Mouse (Mus musculus) right cerebral cortex, adult 2 months (tissue): ENCODE data around the gene Rrp8.

ENCODE experiments used
- DNase-seq, 2 experiments: peaks; one replicate each; pipeline ENCODE4 v3.0.0; 2021 to 2022; ENCODE audit warnings: low spot score in 2 of 2

Rrp8 gene

DNA sequence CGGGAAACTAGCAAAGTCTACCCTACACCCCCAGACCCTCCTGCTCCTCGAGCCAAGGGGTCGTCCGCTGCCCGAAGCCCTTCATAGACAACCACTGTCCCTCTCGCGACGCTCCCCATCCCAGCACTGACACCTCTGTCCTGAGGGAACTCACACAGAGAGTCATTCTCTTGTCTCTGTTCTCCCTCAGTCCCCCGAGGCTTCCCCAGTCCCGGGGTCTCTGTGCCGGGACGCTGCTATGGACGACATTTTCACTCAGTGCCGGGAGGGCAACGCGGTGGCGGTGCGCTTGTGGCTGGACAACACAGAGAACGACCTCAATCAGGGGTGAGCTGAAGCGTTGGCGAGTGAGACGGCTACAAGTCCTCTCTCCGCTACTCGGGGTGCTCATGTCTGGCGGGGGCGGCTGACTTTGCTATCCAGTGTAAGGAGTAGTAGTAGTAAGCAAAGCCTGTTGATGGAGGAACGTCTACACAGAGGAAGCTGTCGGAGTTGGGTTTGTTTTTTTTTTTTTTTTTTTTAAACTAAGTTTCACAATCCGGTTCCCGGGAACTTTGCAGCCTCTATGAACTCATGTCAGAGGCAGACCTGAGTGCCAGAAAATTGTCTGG, at the start of gene Rrp8:
Gene Rrp8, minus strand, starts transcription at position 475 of the 611 bp plus-strand sequence.
- peak; percentile 36 to 51 for DNase-seq

DNA sequence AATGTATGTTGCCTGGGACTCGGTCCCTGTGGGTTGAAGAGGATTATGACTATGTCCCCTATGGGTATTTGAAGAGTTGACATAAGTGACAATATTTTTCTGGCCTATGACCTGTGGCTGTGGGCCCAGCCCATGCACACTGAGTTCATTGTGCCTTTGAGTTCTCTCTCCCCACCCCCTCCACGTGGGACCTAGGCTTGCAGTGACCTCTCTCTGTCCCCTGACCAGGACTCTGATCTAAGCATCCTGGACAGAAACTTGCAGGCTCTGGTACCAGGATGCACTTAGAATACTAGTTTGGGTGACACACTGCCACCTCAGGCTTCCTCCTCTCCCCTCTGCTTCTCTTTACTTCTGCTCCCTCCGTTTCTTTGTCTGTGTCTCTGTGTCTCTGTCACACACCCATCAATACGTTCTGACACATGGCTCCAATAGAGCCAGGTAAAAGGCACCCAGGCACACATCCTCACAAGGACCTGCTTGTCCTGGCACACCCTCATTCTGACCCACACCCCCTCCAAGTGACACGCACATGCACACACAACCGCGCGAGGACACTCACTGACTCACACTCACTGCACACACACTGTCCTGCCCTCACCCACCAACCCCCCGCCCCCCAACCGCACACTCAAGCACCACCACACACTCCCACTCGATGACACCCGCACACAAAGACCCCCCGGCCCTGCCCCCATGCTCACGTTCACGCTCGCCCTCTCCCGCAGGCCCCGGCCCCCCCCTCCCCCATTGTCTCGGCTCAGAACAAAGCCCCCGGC, 49.5 kb upstream of the Rrp8 start:
- no peak for DNase-seq

GRCm38 (mm10) chr7:105784556-105784955, 47.4 kb upstream of the Rrp8 start:
- DNase-seq = no peak

DNA sequence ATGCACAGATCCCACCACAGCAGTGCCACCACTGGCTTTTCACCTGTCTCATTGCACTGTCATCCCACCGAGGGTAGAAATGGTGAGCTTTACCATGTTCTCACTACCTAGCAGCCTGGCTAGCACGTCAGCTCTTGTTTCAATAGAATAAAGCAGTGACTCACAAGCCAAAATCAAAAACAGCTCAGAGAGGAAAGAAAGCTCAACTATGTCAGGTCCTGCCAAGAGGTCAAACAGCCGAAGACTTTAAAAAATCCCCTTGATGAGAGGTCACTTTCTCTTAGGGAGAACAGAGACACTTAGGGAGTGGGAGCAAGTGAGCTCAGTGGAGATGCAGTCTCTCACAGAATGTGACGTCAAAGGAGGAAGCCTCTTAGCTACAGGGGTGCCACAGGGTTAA, 46.7 kb upstream of the Rrp8 start:
- no peak for DNase-seq

DNA sequence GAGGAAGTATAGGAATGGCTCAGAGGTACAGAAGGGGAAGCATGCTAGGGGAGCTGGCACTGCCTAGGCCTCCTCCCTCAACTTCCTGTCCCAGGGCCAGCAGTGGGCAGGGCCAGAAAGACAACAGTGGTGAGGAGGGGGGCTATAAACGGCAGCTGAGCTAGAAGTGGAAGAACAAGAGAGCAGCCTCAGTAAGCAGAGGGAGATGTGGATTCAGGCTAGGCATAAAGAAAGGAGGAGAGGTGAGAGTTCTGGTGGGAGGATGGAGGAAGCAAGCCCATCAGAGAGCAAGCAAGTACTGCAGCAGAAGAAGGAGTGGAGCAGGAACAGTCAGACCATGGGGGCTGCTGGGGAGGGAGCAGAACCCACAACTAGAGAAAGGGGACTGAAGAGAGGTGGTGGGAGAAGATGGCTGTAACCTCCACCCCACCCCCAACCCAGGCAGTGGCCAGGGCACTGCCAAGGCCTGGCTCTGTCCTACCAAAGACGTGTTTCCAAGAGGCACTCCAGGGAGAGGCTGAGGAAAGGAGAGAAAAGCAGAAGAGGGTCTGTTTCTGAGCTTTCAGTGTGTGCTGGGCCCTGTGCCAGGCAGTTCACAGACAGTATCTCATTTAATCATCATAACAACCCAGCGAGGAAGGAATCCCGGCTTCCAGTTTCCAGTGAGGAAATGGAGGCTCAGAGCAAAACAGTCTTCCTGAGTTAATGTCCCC, 41.5 kb upstream of the Rrp8 start:
- DNase-seq = no peak

- DNase-seq = no peak
Measured at GRCm38 (mm10) chr7:105777797-105778552, 40.8 kb upstream of the Rrp8 start.

GRCm38 (mm10) chr7:105777316-105777715, 40.1 kb upstream of the Rrp8 start:
- no peak for DNase-seq

GRCm38 (mm10) chr7:105776026-105776425, 38.8 kb upstream of the Rrp8 start:
- DNase-seq = no peak

- no peak for DNase-seq
Measured at GRCm38 (mm10) chr7:105774661-105775060, 37.5 kb upstream of the Rrp8 start.

DNA sequence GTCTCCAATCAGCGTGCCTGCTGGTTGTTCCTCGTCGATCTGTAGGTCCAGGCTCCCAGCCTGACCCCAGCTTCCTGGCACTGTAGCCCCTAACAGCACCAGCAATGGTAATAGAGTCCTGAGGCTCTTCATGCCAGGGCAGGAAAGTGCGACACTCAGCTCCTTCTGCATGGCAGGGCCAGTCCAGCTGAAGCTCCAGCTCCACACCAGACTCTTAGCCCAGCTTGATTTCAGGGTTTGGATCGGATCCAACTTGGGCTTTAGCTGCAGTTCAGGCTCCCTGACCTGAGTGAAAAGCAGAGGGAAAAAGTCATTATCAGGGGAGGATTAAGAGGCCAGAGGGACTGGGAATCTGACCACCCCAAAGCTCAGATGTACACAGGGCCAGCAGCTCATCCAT, 35.9 kb upstream of the Rrp8 start:
- no peak for DNase-seq

DNA sequence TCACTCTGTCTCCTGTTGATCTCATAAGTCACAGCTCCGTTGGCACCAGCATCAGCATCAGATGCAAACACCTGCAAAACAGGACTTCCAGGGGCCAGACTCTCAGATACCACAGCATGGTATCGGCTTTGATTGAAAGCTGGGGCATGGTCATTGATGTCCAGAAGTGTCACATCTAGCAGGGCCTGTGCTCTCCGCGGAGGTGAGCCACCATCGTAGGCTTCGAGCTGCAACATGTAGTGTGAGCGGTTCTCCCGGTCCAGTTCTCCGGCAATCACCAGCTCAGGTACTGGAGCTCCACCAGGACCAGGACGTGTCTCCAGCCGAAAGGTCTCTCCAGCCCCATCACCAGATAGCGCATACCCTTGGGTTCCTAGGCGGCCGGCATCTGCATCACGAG, 35.1 kb upstream of the Rrp8 start:
- DNase-seq = no peak

- no peak for DNase-seq
Measured at GRCm38 (mm10) chr7:105769959-105770358, 32.8 kb upstream of the Rrp8 start.

DNA sequence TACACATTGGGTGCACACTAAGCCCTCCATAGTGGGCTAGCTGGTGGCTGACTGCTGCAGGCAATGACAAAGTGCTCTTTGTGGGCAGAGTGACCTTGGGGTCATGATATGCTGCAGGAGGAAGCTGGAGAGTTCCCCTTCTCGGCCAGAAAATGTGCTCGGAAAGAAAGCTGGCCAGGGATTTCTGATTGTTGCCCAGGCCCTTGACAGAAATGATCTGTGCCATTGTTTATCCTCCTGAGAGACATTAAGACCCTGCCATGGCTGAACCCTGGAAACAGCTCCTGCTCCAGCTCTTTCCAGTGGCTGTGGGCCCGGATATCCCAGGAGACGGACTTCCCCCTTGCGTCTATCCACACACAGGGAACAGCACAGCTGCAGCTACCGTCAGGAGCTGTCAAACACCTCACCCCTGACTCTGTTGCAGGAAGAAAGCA, 30.6 kb upstream of the Rrp8 start:
- no peak for DNase-seq

DNA sequence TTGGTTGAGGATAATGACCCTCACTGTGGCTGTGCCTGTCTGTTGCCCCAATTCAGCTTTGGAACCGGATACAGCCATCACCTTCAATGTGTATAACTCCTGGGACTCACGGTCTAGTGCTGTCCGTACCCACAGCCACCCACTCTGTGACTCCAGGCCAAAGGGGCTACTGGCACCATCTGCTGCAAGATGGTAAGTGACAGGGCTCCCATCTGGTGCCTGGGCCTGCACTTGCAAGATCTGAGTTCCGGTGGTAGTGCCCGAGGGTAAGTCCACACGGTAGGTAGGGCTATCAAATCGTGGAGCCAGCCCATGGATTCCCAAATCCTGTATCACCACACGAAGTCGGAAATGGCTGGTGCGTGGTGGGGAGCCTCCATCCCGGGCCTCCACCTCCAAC, 27.1 kb upstream of the Rrp8 start:
- no peak for DNase-seq

DNA sequence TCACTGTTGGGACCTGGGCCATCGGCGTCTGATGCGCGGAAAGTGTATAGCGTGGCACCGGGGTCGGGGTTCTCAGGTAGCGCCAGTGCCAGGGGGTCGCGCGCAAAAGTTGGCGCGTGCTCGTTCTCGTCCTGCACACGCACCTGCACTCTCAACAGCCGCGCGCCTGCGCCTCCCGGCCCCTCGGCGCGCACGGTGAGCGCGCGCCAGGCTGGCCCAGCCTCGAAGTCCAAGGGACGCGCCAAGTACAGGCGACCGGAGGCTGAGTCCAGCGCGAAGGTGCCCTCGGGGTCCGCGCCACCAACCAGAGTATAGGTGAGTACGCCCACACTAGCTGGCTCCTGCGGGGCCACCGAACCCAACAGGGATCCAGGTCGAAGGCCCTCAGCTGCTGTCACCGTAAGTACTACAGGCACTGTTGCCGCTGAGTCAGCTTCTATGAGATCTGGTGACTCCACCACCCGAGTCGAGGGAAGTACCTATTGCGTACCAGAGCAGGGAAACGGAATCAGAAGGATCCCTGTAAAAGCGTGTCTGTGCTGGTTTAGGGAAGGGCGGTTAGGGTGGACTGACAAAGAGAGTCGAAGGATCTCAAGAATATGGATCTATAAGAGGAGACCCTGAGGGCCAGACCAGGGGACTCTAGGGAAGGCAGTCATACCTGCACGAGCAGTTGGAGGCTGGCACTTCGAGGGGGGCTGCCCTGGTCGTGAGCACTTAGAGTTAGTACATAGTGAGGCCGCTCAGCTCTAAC, 25.5 kb upstream of the Rrp8 start:
- no peak for DNase-seq

GRCm38 (mm10) chr7:105761813-105762484, 24.8 kb upstream of the Rrp8 start:
- DNase-seq = no peak

DNA sequence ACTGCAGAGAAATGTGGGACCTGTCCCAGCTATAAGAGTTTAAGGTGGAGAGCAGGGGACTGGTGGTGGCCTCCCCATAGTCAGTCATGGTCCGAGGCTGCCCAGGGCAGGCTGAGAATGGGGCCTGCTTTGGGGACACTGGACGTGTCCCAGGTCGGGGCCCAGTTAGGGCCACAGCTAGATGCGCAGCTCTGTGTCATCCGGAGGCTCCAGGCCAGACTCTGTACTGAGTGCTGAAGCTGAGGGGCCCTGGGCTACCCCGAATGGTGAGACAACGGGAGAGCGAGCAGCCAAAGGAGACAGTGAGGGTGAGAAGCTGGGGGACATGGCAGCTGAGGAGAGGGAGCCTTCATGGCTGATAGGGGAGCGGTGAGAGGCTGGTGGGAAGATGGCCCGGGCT, 16.1 kb upstream of the Rrp8 start:
- no peak for DNase-seq

DNA sequence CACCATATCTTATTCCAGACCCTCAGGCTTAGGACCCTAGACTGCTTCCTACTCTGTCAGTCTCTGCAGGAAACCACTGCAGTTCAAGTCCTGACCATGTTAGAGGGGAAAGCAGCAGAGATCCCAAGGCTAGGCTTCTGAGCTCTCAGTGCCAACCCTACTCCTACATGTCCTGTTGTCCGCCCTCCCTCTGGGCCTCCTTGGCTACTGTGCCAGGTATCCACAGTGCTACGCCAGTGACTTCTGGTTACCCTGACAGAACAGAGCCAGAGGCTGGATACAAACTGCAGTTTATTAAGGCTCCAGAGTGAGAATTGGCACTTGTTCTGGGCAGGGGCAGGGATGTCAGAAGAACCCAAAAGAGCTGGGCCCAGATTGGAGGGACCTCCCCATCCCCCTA, 15.5 kb upstream of the Rrp8 start:
- DNase-seq = no peak

- DNase-seq = peak; percentile 94 to 98
Measured at GRCm38 (mm10) chr7:105751491-105752433, 14.6 kb upstream of the Rrp8 start, which contains the start of gene Tpp1. Gene Tpp1, minus strand, starts transcription at chr7:105752235.

- DNase-seq = no peak
Measured at GRCm38 (mm10) chr7:105747776-105748175, 10.6 kb upstream of the Rrp8 start.
